Mouse (Mus musculus): ENCODE results near the gene C2cd5. TPM values are rescaled to one million over a fixed set of nuclear protein-coding genes. Genes with fewer than 3 reads are reported as not detected.
A peak's percentile ranks its signal among the peaks of the same experiment; 100 is the strongest.

The C2cd5 gene
- polyA plus RNA-seq, 1 experiment from 2014 or later: 28.5 TPM

GRCm38 (mm10) chr6:142979665-142980660 lies 120.0 kb downstream of the C2cd5 start:
- Histone ChIP-seq H3K27me3 (ENCODE audit: insufficient read depth, poor library complexity, severe bottlenecking) (no peaks in the 10 kb centered on the region), H3K36me3 (no peaks in the 10 kb centered on the region), H3K27ac (peak overlapping the region; percentile 87), H3K9me3 (no peaks in the 10 kb centered on the region), H3K4me3 (peak overlapping the region; percentile 25; the same call in 1 of the 2 replicates), H3K4me1 (peaks cover 17% of the 10 kb centered on the region)
- 27% methylated on average over 6 of the region's 6 CpGs for WGBS
- peak; percentile 75 for DNase-seq (ENCODE audit: low spot score)

- WGBS: 47% methylated on average over 1 of the region's 1 CpGs
These were observed 122.7 kb downstream of the C2cd5 start for GRCm38 (mm10) chr6:142977221-142977620.

GRCm38 (mm10) chr6:142973289-142973688 lies 126.7 kb downstream of the C2cd5 start:
- H3K27me3 ChIP-seq (ENCODE audit: insufficient read depth, poor library complexity, severe bottlenecking): no peaks in the 10 kb centered on the region
- DNase-seq (ENCODE audit: low spot score): peak; percentile 61
- no peaks in the 10 kb centered on the region for H3K36me3 ChIP-seq
- no peak overlapping the region for H3K27ac ChIP-seq
- no peak overlapping the region for H3K4me3 ChIP-seq
- no peaks in the 10 kb centered on the region for H3K9me3 ChIP-seq
- H3K4me1 ChIP-seq: no peaks in the 10 kb centered on the region
- 93% methylated on average over 7 of the region's 7 CpGs for WGBS

More at GRCm38 (mm10) chr6:142977221-142977620, 122.7 kb downstream of the C2cd5 start:
- Histone ChIP-seq H3K36me3 (no peaks in the 10 kb centered on the region), H3K4me3 (no peak overlapping the region), H3K27ac (no peak overlapping the region), H3K27me3 (ENCODE audit: insufficient read depth, poor library complexity, severe bottlenecking) (no peaks in the 10 kb centered on the region), H3K4me1 (peaks cover 17% of the 10 kb centered on the region), H3K9me3 (no peaks in the 10 kb centered on the region)
- DNase-seq (ENCODE audit: low spot score): peak; percentile 19

GRCm38 (mm10) chr6:142972205-142972604 lies 127.7 kb downstream of the C2cd5 start:
- WGBS: 56% methylated on average over 2 of the region's 2 CpGs
- no peaks in the 10 kb centered on the region for H3K36me3 ChIP-seq

GRCm38 (mm10) chr6:142967407-142967806 lies 132.5 kb downstream of the C2cd5 start:
- H3K9me3 ChIP-seq: no peaks in the 10 kb centered on the region
- peaks cover 14% of the 10 kb centered on the region for H3K27me3 ChIP-seq (ENCODE audit: insufficient read depth, poor library complexity, severe bottlenecking)
- H3K4me1 ChIP-seq: peaks cover 10% of the 10 kb centered on the region
- H3K36me3 ChIP-seq: no peaks in the 10 kb centered on the region
- 96% methylated on average over 1 of the region's 1 CpGs for WGBS
- no peak overlapping the region for H3K4me3 ChIP-seq
- no peak overlapping the region for H3K27ac ChIP-seq
- DNase-seq (ENCODE audit: low spot score): no peak

More at GRCm38 (mm10) chr6:142972205-142972604, 127.7 kb downstream of the C2cd5 start:
- H3K9me3 ChIP-seq: no peaks in the 10 kb centered on the region
- DNase-seq (ENCODE audit: low spot score): no peak
- H3K27ac ChIP-seq: no peak overlapping the region
- H3K4me3 ChIP-seq: no peak overlapping the region
- no peaks in the 10 kb centered on the region for H3K4me1 ChIP-seq
- no peaks in the 10 kb centered on the region for H3K27me3 ChIP-seq (ENCODE audit: insufficient read depth, poor library complexity, severe bottlenecking)

GRCm38 (mm10) chr6:142964531-142965385 lies 135.2 kb downstream of the C2cd5 start:
- Histone ChIP-seq H3K27me3 (ENCODE audit: insufficient read depth, poor library complexity, severe bottlenecking) (peaks cover 19% of the 10 kb centered on the region), H3K4me1 (peaks cover 10% of the 10 kb centered on the region), H3K36me3 (no peaks in the 10 kb centered on the region), H3K9me3 (no peaks in the 10 kb centered on the region), H3K4me3 (peak overlapping the region; percentile 79), H3K27ac (peak overlapping the region; percentile 88)
- DNase-seq (ENCODE audit: low spot score): peak; percentile 90
- WGBS: under 1% methylated on average over 39 of the region's 39 CpGs

- H3K36me3 ChIP-seq: no peaks in the 10 kb centered on the region
- no peak for DNase-seq (ENCODE audit: low spot score)
- H3K27me3 ChIP-seq (ENCODE audit: insufficient read depth, poor library complexity, severe bottlenecking): peaks cover 19% of the 10 kb centered on the region
- 0% methylated on average over 45 of the region's 45 CpGs for whole genome bisulfite sequencing
- peak within 1 kb of the TSS; percentile 79 for H3K4me3 ChIP-seq
- peak within 1 kb of the TSS; percentile 88 for H3K27ac ChIP-seq
- H3K9me3 ChIP-seq: no peaks in the 10 kb centered on the region
- H3K4me1 ChIP-seq: peaks cover 10% of the 10 kb centered on the region
These were observed 135.8 kb downstream of the C2cd5 start, which contains the start of gene St8sia1 for GRCm38 (mm10) chr6:142964076-142964530. Gene St8sia1, minus strand, starts transcription at chr6:142964452.

GRCm38 (mm10) chr6:142963480-142964075 lies 136.4 kb downstream of the C2cd5 start:
- peak overlapping the region; percentile 88 for H3K27ac ChIP-seq
- H3K4me1 ChIP-seq: peaks cover 10% of the 10 kb centered on the region
- peak; percentile 79 for DNase-seq (ENCODE audit: low spot score)
- peak overlapping the region; percentile 79 for H3K4me3 ChIP-seq
- H3K36me3 ChIP-seq: no peaks in the 10 kb centered on the region
- 22% methylated on average over 30 of the region's 30 CpGs for WGBS
- H3K27me3 ChIP-seq (ENCODE audit: insufficient read depth, poor library complexity, severe bottlenecking): peaks cover 19% of the 10 kb centered on the region
- H3K9me3 ChIP-seq: no peaks in the 10 kb centered on the region

- H3K27me3 ChIP-seq (ENCODE audit: insufficient read depth, poor library complexity, severe bottlenecking): peaks cover 19% of the 10 kb centered on the region
- DNase-seq (ENCODE audit: low spot score): no peak
- H3K27ac ChIP-seq: no peak overlapping the region
- H3K4me3 ChIP-seq: peak overlapping the region; percentile 79; the same call in 1 of the 2 replicates
- no peaks in the 10 kb centered on the region for H3K36me3 ChIP-seq
- no peaks in the 10 kb centered on the region for H3K9me3 ChIP-seq
- peaks cover 10% of the 10 kb centered on the region for H3K4me1 ChIP-seq
- WGBS: 90% methylated on average over 14 of the region's 14 CpGs
These were observed 137.1 kb downstream of the C2cd5 start for GRCm38 (mm10) chr6:142962881-142963280.

GRCm38 (mm10) chr6:142962476-142962875 lies 137.5 kb downstream of the C2cd5 start:
- 67% methylated on average over 10 of the region's 10 CpGs for WGBS
- Histone ChIP-seq H3K9me3 (no peaks in the 10 kb centered on the region), H3K4me3 (0 out of 2 replicates have a peak overlapping the region, but pooled peaks have one; percentile 3), H3K27ac (no peak overlapping the region), H3K4me1 (peaks cover 10% of the 10 kb centered on the region), H3K27me3 (ENCODE audit: insufficient read depth, poor library complexity, severe bottlenecking) (peaks cover 19% of the 10 kb centered on the region), H3K36me3 (no peaks in the 10 kb centered on the region)
- no peak for DNase-seq (ENCODE audit: low spot score)

GRCm38 (mm10) chr6:142961721-142962455 lies 138.1 kb downstream of the C2cd5 start:
- Histone ChIP-seq H3K4me1 (peaks cover 10% of the 10 kb centered on the region), H3K9me3 (no peaks in the 10 kb centered on the region), H3K27ac (no peak overlapping the region), H3K4me3 (no peak overlapping the region), H3K36me3 (no peaks in the 10 kb centered on the region), H3K27me3 (ENCODE audit: insufficient read depth, poor library complexity, severe bottlenecking) (peaks cover 19% of the 10 kb centered on the region)
- 80% methylated on average over 9 of the region's 9 CpGs for WGBS
- no peak for DNase-seq (ENCODE audit: low spot score)
